Mouse (Mus musculus): ENCODE measurements at regions not wholly inside any gene's neighbourhood (a gene's known extent, or its start where the extent isn't known, plus 50 kb on each side); places are given as distances from the start of the nearest gene placed in this dataset.

DNA sequence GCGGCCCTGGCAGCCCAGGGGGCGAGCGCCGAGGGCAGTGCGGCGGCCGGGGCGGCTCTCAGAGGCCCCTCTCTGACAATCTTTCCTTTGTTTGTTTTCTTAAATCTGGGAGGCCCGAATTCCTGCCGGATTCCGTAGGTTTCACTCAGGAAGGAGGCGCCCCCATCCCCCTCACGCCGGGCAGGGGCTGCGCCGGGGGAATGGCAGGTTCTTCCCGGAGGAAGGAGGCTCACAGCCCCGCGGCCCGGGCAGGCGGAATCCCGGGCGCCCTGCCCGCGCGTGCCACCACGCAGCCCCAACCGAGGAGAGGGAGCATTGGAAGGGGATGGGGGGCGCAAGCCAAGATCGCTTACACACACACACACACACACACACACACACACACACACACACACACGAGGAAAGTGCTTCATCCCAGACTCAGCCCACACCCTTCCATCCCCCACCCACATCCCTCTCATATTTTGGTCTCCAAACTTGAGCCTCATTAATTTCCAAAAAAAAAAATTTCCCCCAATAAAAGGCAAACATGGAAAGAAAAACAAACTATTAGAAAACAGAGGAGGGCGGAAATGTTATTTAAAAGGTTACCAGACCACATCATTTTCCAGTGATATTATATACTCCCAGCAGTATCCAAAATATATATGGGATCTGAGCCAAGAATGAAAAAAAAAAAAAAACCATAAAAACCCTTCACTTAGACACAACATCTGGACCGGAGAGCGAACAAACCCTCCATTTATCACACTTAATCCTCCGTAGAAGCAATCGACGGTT lies 51.0 kb upstream of the Foxp4 start:
- TF ChIP-seq CTCF (IDR thresholded peaks at IDR 0.05; ENCODE audit: borderline replicate concordance, insufficient read depth, low read depth, low read length) (no peak), POLR2A (IDR thresholded peaks at IDR 0.05; ENCODE audit: borderline replicate concordance, insufficient read depth, low read length) (no peak)
